Mouse (Mus musculus): ENCODE measurements around the gene Rprd2.

Rprd2 gene

DNA sequence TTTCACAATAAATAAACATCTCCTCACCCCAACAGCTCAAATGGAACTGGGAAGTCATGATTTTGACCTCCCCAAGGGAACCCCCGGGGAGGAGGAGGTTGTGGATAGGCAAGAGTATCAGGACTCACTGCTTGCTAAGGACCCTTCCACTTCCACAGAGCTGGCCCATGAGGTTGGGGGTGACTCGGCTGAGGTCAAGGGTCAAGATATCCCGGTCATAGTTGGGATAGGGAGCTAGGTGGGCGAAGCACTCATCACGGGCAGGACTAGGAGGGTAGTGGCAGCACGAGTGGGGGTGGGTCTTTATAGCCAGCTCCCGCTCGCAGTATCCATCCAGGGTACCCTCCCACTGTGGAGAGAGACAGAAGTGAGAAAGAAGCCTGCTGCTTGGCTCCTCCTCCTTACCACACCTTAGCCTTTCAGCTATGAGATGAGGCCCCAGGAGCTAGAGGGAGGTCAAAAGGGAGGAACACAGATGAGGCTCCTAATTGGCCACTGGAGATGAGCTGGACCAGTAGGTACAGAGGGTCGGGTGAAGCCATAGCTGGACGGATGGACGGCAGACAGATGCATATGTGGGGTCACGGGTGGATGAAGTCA is 83.5 kb downstream of the Rprd2 start:
- DNase-seq (ENCODE audit: low spot score): no peak

DNA sequence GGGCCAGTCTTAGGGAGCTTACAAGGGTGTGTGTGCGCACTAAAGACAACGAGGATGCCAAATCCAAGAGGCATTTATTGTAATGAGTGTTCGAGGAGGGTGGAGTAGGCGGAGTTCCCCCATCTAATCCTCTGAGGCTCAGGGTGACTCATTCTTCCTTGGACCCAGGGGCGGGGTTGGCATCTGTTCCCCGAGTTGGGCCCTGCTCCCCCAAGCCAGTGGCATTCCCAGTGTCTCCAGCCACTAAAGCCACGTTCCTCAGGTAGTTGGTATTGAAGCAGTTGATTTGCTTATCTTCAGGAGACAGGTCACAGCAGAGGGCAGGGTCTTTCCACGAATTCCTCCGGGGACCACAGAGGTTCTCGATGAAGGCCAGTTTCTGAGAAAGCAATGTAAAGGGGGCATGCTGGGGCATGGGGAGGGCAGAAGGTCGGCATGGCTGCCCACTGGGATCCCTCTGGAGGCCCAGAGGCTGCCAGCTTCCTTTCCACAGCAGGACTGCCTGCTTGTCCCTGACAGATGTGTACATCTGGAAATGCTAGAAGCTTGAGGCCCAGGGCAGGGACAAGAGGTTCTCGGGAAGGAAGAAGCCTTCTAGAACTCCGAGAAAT is 84.5 kb downstream of the Rprd2 start:
- peak; percentile 58 for DNase-seq (ENCODE audit: low spot score)

DNA sequence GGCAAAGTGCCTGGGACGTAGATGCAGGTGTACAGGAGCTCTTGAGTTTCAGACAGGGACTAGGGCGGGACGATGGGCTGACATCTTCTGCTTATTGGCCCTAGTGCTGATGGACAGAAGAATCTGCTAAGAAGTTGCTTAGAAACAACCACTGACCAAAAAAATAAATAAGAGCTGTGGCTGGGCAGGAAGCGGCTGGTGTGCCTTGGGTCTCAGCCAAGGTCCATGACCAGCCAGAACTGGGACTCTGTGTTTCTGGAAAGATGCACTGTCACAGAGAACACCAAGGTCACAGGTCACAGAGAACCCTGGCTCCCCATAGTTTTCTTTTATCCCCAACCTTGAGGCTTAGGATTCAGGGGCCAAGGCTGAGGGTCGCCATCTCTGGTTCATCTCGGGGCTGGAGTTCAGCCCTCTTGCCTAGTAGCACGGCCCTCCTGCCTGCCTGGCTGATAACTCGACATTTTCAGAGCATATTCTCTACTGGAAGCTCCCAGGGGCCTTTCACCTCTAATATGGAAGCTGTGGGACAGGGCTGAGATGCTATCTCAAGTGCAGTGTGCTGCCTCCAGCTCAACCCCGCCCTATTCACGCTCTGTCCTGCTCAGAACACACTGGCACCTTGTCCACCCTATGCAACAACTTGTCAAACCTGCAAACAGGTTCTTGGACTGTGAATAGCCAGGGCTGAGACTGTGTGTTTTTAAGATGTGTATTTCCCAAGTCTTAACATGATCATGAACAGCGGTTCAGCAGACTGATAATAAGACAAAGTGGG is 85.7 kb downstream of the Rprd2 start:
- peak; percentile 57 for DNase-seq (ENCODE audit: low spot score)

DNA sequence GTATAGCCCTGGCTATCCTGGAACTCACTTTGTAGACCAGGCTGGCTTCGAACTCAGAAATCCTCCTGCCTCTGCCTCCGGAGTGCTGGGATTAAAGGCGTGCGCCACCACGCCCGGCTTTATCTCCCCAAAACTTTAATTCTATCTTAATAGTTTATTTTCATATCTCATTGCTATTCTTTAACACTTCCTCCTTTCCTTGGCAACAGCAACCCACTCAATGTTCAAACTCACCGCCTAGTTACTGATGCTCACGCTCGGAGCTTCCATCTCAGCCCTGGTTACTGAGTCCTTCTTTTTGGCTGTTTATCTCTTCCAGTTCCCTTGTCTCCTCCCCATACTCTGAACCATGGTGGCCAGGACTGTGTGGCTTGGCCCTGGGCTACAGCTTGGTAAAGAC is 86.4 kb downstream of the Rprd2 start:
- no peak for DNase-seq (ENCODE audit: low spot score)

DNA sequence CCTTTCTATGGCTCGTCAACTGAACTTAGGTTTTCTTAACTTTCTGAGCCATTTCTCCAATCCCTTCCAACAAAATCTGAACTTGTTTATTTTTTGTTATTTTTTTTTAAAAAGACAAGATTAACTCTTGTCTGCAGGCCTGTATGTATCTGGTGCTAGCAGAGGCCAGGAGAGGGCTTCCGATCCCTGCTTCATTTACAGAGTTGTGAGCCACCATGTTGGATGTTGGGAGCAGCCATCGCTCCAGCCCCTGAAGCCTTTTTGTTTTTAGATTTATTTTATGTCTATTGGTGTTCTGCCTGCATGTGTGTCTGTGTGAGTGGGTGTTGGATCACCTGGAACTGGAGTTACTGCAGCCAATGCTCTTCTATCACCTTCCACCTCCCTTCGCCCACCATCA is 86.9 kb downstream of the Rprd2 start:
- DNase-seq (ENCODE audit: low spot score): no peak

DNA sequence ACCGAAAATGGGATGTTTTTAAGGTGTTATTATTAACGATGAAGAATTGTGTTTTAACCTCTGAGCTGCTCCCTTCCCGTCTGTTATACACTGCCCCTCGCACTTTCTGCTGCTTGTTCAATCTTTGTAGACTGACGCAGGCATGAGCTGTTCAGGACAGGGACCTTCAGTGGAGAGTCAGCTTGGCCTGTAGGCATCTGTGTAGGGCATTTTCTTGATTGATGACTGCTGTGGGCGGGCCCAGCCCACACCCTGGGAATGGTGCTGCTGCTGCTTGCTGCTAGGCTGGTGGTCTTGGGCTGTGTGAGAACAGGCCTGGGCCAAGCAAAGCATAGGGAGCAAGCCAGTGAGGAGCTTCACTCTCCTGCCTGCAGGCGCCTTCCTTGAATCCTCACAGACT is 88.2 kb downstream of the Rprd2 start:
- no peak for DNase-seq (ENCODE audit: low spot score)

DNA sequence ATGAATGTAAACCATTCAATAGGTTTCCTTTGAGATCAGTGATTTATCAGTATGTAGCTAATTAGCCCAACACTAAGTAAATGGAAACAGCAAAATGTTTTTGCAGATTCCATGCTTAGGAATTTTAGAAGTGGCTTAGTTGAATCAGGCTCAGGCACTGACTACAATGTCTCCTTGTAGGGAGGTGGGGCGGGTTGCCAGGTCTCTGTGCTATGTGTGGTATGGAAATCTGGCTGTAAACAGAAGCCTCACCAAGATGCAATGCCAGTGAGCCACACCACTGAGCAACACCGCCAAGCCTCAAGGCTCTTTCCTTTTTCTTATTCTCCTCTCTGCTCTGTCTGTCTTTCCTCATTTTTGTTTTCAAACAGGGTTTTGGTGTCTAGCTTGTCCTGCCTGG is 89.8 kb downstream of the Rprd2 start:
- DNase-seq (ENCODE audit: low spot score): peak; percentile 64

DNA sequence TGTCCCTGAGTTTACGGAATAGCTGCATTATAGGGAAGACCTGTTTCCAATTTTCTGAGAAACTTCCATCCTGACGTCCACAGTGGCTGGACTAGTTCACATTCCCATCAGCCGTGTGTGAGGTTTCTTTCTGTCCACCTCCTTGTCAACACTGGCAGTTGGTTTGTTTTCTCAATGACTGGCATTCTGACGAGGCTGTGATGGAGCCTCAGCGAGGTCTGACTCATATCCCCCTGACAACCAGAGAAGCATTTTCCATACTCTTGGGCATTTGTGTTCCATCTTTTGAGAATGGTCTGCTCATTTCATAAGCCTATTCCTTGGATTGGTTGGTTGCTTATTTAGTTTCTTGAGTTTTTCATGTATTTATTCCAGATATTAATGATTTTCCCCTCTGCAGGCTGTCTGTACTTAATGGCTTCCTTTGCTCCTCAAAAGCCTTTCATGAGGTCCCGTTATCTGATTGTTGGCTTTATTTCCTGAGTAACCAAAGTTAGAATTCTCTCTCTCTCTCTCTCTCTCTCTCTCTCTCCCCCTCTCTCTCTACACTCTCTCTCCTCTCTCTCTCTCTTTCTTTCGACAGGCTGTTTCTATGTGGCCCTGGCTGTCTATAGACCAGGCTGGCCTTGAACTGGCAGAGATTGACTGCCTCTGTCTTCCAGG is 91.8 kb downstream of the Rprd2 start:
- DNase-seq (ENCODE audit: low spot score): no peak

DNA sequence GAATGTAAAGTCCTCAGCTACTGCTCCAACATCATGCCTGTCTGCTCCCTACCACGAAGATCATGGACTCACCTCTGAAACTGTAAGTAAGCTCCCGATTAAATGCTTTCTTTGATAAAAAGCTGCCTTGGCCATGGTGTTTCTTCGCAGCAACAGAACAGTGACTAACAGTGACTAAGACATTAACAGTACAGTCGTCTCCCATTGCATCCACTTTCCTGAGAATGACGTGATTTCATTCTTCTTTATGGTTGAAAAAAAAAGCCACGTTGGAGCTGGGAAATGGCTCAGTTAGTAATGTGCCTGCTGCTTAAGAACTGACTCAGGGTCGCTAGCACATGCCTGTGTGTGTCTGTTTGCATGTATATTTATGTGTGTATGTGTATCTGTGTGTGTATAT is 92.8 kb downstream of the Rprd2 start:
- DNase-seq (ENCODE audit: low spot score): no peak

DNA sequence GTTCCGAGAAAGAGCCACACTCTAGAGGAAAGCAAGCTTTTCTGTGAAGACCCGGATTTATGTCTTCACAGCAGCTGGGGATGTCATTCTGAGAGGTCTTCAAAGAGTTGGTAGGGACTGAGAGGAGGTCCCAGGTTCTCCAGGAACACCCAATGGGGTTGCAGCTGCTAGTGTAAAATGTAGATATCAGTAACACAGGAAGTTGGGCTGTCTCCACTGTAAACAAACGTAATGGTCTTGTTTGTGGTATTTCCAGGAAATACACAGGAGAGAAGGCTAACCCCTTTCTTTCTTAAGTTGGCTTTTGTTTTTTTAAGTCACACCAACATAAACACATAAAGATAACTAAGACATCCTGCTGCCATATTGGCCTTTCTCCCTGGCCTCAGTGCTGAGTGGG is 96.3 kb downstream of the Rprd2 start:
- DNase-seq (ENCODE audit: low spot score): no peak

DNA sequence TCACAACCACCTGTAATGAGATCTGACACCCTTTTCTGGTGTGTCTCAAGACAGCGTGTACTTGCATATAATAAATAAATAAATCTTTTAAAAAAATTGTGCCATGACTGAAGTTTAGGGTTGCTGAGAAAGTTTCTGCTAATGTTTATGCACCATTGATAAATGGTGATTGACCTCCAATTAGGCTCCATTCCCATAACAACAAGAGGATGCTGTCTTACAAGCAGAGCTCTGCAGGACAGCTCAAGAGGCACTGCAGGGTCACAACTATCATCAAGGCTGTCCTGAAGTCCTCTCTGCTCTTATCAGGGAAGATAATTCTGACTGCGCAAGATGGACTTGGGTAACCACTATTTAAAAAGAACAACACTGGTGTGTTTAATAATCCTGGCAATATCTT is 100.5 kb downstream of the Rprd2 start:
- DNase-seq (ENCODE audit: low spot score): no peak

DNA sequence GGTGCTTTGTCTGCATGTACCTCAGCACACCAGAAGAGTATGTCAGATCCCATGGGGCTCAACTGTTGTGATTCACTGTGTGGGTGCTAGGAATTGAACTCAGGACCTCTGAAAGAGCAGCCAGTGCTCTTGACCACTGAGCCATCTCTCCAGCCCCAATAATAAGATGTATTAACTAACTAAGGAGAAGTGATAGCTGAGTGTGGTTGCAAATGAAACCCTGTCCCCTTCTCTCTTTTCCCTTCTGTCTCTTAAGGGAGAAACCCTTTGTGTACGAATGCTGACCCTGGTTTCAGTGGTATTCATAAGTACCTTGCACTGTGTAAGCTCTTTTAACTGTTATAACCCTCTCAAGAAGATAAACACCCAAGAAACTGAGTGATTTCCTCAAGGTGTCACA is 102.6 kb downstream of the Rprd2 start:
- no peak for DNase-seq (ENCODE audit: low spot score)

Measured in testis, postnatal 10 days (tissue).